Mouse (Mus musculus) limb, embryonic 14.5 days (tissue): ENCODE measurements around the gene Prdm11. TPM values are rescaled to one million over a fixed set of nuclear protein-coding genes. Genes with fewer than 3 reads are reported as not detected.

ENCODE experiments used
- ATAC-seq: fragments of 200-750 bp; cut with Nextera tagmentation; 2 replicates; pipeline ENCODE4 v1.8.0; 2017; ENCODE audit warnings: low read depth, moderate number of reproducible peaks, moderate TSS enrichment; ENCODE audit not compliant: low FRiP score
- DNase-seq: peaks from one replicate; pipeline ENCODE4 v3.0.0-alpha.2; 2015; ENCODE audit warnings: low spot score
- H3K27ac ChIP-seq: fragments of 300-500 bp; sonication (generic); replicated peaks from 2 replicates; pipeline ENCODE4 v1.5.1; 2014; ENCODE audit warnings: low read depth, mild to moderate bottlenecking, low read length, moderate library complexity, mixed read lengths
- H3K27me3 ChIP-seq: fragments of 300-500 bp; sonication (generic); 2 replicates; pipeline ENCODE4 v1.6.1; 2014; ENCODE audit warnings: low read length, mixed read lengths; ENCODE audit not compliant: control insufficient read depth, insufficient read depth
- H3K36me3 ChIP-seq: fragments of 300-500 bp; sonication (generic); 2 replicates; pipeline ENCODE4 v1.6.1; 2014; ENCODE audit warnings: mild to moderate bottlenecking, low read length, moderate library complexity, mixed read lengths; ENCODE audit not compliant: control insufficient read depth, insufficient read depth
- H3K4me1 ChIP-seq: fragments of 300-500 bp; sonication (generic); 2 replicates; pipeline ENCODE4 v1.6.1; 2014; ENCODE audit warnings: antibody characterized with exemption, low read length, mixed read lengths; ENCODE audit not compliant: control insufficient read depth, insufficient read depth
- H3K4me2 ChIP-seq: fragments of 300-500 bp; sonication (generic); replicated peaks from 2 replicates; pipeline ENCODE4 v1.6.1; 2014; ENCODE audit warnings: low read depth, mild to moderate bottlenecking, low read length, moderate library complexity; ENCODE audit not compliant: severe bottlenecking
- H3K4me3 ChIP-seq: fragments of 300-500 bp; sonication (generic); replicated peaks from 2 replicates; pipeline ENCODE4 v1.5.1; 2014; ENCODE audit warnings: low read length
- H3K9ac ChIP-seq: fragments of 300-500 bp; sonication (generic); 2 replicates; pipeline ENCODE4 v1.6.1; 2014; ENCODE audit warnings: mild to moderate bottlenecking, low read depth, low read length, moderate library complexity; ENCODE audit not compliant: severe bottlenecking
- H3K9me3 ChIP-seq: fragments of 300-500 bp; sonication (generic); 2 replicates; pipeline ENCODE4 v1.6.1; 2016; ENCODE audit warnings: low read length; ENCODE audit not compliant: control insufficient read depth
- POLR2A ChIP-seq: fragments of 200-500 bp; IDR thresholded peaks from 2 replicates; pipeline ENCODE4 v1.8.0; 2012; ENCODE audit warnings: inconsistent platforms, mild to moderate bottlenecking, moderate library complexity, borderline replicate concordance; ENCODE audit not compliant: insufficient read depth, insufficient read length; ENCODE audit errors: extremely low read depth
- WGBS: fragments of 180-500 bp; shearing (Covaris S2); extraction: QIAGEN DNeasy Blood & Tissue Kit; methylation state at CpG from one replicate; pipeline ENCODE4 v1.1.7; 2014; 5-methylcytosine and 5-hydroxymethylcytosine counted together
- polyA plus RNA-seq, 2 experiments: library from polyadenylated mRNA; depleted of rRNA in 1 of 2; stranded (reverse) in 1 of 2; unstranded in 1 of 2; fragments of >200 nt; fragmentation: Nextera tagmentation in 1 of 2; extraction: Ambion mirVana in 1 of 2; gene quantifications; 2 replicates each; pipeline versions ENCODE4 v1.2.1 to v1.2.3; 2012 to 2014

The Prdm11 gene
- polyA plus RNA-seq, 2 experiments = 6.5 to 24.4 TPM

DNA sequence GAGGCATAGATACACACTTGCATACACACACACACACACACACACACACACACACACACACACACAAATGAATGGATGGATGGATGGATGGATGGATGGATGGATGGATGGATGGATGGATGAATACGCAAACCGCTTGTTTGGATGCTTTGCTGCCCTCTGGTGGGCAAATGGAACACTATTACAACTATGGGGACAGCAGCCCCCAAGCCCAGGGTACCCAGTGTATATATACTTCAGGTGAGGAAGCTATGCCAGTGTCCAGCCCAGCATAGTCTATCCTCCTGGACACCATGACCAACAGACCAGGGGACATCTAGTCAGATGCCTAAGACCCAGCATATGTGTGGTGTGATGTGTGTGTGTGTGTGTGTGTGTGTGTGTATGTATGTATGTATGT, 17.4 kb upstream of the Prdm11 start:
- ATAC-seq (no peak), DNase-seq (peak; percentile 52)
- TF ChIP-seq POLR2A = no peak
- H3K4me3 ChIP-seq = no peak overlapping the region
- no peak overlapping the region for H3K4me2 ChIP-seq
- H3K4me1 ChIP-seq = no peaks in the 10 kb centered on the region
- H3K36me3 ChIP-seq = no peaks in the 10 kb centered on the region
- H3K27me3 ChIP-seq = no peaks in the 10 kb centered on the region
- no peak overlapping the region for H3K27ac ChIP-seq
- H3K9me3 ChIP-seq = no peaks in the 10 kb centered on the region
- no peak overlapping the region for H3K9ac ChIP-seq
- WGBS = 26% methylated on average over 2 of the region's 2 CpGs

DNA sequence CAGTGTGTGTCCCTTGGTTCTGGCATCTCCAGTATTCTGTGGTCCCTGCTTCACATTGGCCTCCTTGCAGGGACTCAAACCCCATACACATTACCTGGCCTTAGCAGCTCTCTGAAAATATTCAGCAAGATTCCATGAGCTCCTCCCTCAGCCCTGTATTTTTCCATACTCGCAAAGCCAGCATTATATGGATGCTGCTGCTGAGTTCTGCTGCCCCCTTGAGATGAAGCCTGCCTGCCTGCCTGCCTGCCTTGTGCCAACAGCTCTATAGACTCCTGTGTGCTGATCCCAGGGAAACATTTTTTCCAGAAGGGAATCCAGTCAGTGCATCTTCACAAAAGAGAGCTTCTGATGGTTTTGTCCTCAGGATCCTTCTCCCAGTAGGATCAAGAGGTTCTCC, 5.9 kb upstream of the Prdm11 start:
- no peak overlapping the region for H3K4me2 ChIP-seq
- WGBS = 13% methylated on average over 1 of the region's 1 CpGs
- ATAC-seq = no peak

DNA sequence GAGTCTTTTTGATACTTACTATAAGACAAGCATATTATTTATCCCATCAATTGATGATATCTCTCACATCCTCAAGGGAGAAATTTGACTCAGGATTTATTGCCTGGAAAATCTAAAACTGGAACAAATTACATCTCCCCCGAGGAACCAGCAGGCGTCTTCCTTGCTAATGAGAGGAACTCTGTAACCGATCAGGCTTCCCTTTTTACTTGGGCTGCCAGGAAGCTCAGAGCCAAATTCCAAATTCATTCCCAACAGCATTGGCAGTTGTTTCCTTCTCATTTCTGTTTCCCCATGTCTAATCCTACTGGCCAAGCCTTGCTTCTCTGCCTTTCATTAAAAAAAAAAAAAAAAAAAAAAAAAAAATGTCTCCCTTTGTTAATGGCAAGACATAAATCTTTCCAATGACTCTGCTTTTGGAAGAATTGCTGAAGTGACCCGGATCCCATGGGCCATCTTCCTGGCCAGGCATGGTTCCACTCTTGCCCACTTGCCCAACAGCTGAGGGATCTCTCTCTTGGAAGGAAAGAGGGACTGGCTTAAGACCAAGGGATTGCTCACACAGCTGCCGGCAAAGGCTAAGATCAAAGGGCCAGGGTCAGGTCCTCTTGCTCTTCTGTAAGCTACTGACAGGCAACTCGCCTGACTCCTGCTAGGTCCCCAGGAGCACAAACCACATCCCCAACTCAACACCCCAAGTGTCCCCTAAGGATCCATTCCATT, 2.8 kb upstream of the Prdm11 start:
- peaks cover 17% of the 10 kb centered on the region for H3K4me1 ChIP-seq
- no peak overlapping the region for H3K4me3 ChIP-seq
- H3K9ac ChIP-seq = no peak overlapping the region
- DNase-seq (no peak), ATAC-seq (no peak)
- H3K4me2 ChIP-seq = no peak overlapping the region
- H3K9me3 ChIP-seq = no peaks in the 10 kb centered on the region
- H3K36me3 ChIP-seq = 0 out of 2 replicates have a peak, but pooled peaks cover 2% of the 10 kb centered on the region
- TF ChIP-seq POLR2A = no peak
- WGBS = 22% methylated on average over 6 of the region's 6 CpGs
- no peaks in the 10 kb centered on the region for H3K27me3 ChIP-seq
- no peak overlapping the region for H3K27ac ChIP-seq

More for the DNA sequence above, 5.9 kb upstream of the Prdm11 start:
- H3K9ac ChIP-seq = no peak overlapping the region
- no peak overlapping the region for H3K4me3 ChIP-seq
- no peaks in the 10 kb centered on the region for H3K36me3 ChIP-seq
- no peak for DNase-seq
- no peaks in the 10 kb centered on the region for H3K27me3 ChIP-seq
- no peaks in the 10 kb centered on the region for H3K9me3 ChIP-seq
- peaks cover 2% of the 10 kb centered on the region for H3K4me1 ChIP-seq
- H3K27ac ChIP-seq = no peak overlapping the region
- TF ChIP-seq POLR2A = no peak

DNA sequence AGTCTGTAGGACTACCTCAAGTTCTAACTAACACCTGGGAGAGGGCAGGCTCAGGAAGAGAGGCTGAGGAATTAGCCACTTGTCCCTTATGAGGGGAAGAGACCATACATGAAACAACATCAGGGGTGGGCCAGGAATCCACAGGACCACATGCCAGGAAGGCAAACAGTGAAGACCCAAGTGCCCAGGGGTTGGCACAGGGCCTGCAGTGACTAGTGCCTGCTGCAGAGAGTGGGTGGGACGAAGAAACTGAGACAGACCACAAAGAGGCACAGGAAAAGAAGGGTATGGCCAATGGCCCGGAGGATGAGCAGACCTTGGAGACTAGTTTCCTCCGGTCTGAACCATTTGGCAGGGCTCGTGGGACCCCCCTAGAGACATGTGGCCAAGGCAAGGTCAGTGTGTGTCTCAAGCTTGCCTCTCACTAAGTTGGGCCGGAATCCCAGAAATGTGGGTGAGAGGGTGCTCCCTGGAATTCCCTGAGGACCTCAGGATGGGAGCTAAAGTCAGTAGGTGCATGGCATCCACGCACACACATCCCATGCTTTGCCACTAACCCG, 1.6 kb upstream of the Prdm11 start:
- H3K36me3 ChIP-seq = peaks cover 12% of the 10 kb centered on the region; the same call in 1 of the 2 replicates
- 81% methylated on average over 7 of the region's 7 CpGs for WGBS

DNA sequence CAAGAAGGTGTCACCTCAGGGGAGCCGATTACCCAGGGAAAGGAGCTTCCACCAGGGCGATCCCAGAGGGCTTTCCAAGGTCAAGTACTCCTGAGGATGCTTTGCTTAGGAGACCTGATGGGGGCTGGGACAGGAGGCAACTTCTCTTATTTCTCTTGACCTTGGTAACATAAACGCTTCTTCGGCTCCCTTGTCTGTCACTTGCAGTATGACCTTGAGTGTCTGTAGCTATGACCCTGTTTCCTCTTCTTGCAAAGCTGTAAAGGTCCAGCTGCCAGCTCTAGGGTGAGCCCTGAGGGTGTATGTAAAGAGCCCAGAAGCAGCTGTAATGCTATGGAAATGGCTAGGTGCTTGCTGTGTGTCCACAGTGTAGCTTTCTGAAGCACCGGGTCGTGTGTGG, 1.1 kb upstream of the Prdm11 start:
- H3K9me3 ChIP-seq = no peaks in the 10 kb centered on the region
- no peaks in the 10 kb centered on the region for H3K27me3 ChIP-seq
- ATAC-seq = no peak
- H3K36me3 ChIP-seq = peaks cover 12% of the 10 kb centered on the region; the same call in 1 of the 2 replicates
- no peak for DNase-seq
- H3K4me2 ChIP-seq = no peak overlapping the region
- peaks cover 23% of the 10 kb centered on the region for H3K4me1 ChIP-seq
- no peak overlapping the region for H3K4me3 ChIP-seq
- WGBS = 78% methylated on average over 6 of the region's 6 CpGs
- no peak for TF ChIP-seq POLR2A
- H3K9ac ChIP-seq = 0 out of 2 replicates have a peak overlapping the region, but pooled peaks have one; percentile 97
- no peak overlapping the region for H3K27ac ChIP-seq

More for the DNA sequence above, 1.6 kb upstream of the Prdm11 start:
- H3K4me1 ChIP-seq = peaks cover 18% of the 10 kb centered on the region
- H3K27me3 ChIP-seq = no peaks in the 10 kb centered on the region
- no peaks in the 10 kb centered on the region for H3K9me3 ChIP-seq
- no peak overlapping the region for H3K9ac ChIP-seq
- H3K4me3 ChIP-seq = no peak overlapping the region
- ATAC-seq = no peak
- no peak for DNase-seq
- no peak for TF ChIP-seq POLR2A
- H3K27ac ChIP-seq = no peak overlapping the region
- H3K4me2 ChIP-seq = no peak overlapping the region

DNA sequence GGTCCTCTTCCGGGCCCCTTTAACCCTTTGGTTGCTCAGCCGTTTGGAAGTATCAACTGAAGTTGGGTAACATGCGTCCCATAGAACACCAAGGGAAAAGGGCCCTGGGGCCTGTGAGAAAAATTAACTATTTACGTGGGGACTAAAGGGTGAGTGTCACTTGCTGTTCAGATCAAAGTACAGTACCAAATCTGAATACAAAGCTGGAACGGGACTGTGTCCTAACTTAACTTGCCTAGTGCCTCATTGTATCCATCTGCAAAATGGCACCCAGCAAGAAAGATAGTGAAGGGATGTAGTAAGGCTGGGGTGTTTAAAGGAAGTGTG, 505 bp upstream of the Prdm11 start:
- DNase-seq (no peak), ATAC-seq (no peak)
- 14% methylated on average over 5 of the region's 5 CpGs for whole genome bisulfite sequencing
- peak overlapping the region; percentile 99 for H3K27ac ChIP-seq
- peak overlapping the region; percentile 86 for H3K4me2 ChIP-seq
- no peak for TF ChIP-seq POLR2A
- H3K36me3 ChIP-seq = peaks cover 12% of the 10 kb centered on the region; the same call in 1 of the 2 replicates
- peak overlapping the region; percentile 97 for H3K9ac ChIP-seq
- H3K4me3 ChIP-seq = peak overlapping the region; percentile 79
- H3K4me1 ChIP-seq = peaks cover 28% of the 10 kb centered on the region
- no peaks in the 10 kb centered on the region for H3K27me3 ChIP-seq
- H3K9me3 ChIP-seq = no peaks in the 10 kb centered on the region
